Mouse (Mus musculus) ES-Bruce4 (cell line): ENCODE data around the gene Pole2.

Source experiments
- CTCF ChIP-seq: IDR thresholded peaks from one replicate; pipeline ENCODE4 v1.8.1; 2011; ENCODE audit warnings: low read depth, low read length
- POLR2A ChIP-seq: IDR thresholded peaks from one replicate; pipeline ENCODE4 v1.8.1; 2011; ENCODE audit warnings: low read length; ENCODE audit not compliant: insufficient read depth

DNA sequence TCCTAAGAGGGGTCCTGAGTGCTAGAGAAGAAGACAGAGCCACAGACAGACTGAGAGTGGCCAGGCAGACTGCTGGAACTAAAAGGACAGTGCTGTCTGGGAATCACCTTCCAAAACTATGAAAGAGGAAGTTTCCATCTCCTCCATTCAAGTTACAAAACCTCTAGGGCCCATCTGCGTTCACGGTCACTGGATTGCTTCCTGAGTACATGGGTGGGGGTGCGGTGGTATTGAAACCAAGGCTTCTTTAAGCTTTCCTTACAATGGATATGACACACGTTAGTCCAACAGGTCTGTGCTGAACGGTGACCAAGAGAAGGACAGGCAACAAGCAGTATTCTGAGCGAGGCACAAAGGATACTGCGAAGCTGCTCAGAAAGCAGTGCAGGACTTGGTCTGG lies 13.6 kb downstream of the Pole2 start:
- TF ChIP-seq POLR2A (no peak), CTCF (no peak)
